Mouse (Mus musculus): ENCODE results near the gene Cdk15. TPM values are rescaled to one million over a fixed set of nuclear protein-coding genes. Genes with fewer than 3 reads are reported as not detected.

The Cdk15 gene
- polyA plus RNA-seq, 1 experiment from 2014 or later: 0.84 TPM

GRCm38 (mm10) chr1:59369320-59369685 lies 112.6 kb downstream of the Cdk15 start:
- Histone ChIP-seq H3K4me2 (ENCODE audit: low read length) (no peak overlapping the region), H3K27ac (peak overlapping the region; percentile 42; the same call in 1 of the 2 replicates), H3K27me3 (ENCODE audit: insufficient read depth, low read length) (no peaks in the 10 kb centered on the region), H3K4me3 (replicated peaks; ENCODE audit: low read depth, low read length) (no peak overlapping the region), H3K4me1 (replicated peaks; ENCODE audit: insufficient read depth, low read length) (peaks cover 8% of the 10 kb centered on the region; the same call in 1 of the 2 replicates), H3K36me3 (ENCODE audit: insufficient read depth, low read length) (no peaks in the 10 kb centered on the region), H3K9me3 (replicated peaks; ENCODE audit: low read length) (no peaks in the 10 kb centered on the region), H3K9ac (ENCODE audit: low read depth, low read length) (no peak overlapping the region)
- no peak for TF ChIP-seq CTCF (IDR thresholded peaks at IDR 0.05; ENCODE audit: low read depth)
- DNase-seq (ENCODE audit: low spot score) (no peak), ATAC-seq (replicated peaks; ENCODE audit: low FRiP score, low read depth) (no peak)
- WGBS: 55% methylated on average over 7 of the region's 7 CpGs

GRCm38 (mm10) chr1:59370355-59370950 lies 113.7 kb downstream of the Cdk15 start:
- no peak for ATAC-seq (replicated peaks; ENCODE audit: low FRiP score, low read depth)
- Histone ChIP-seq H3K4me2 (ENCODE audit: low read length) (no peak overlapping the region), H3K36me3 (ENCODE audit: insufficient read depth, low read length) (no peaks in the 10 kb centered on the region), H3K27me3 (ENCODE audit: insufficient read depth, low read length) (no peaks in the 10 kb centered on the region), H3K9ac (ENCODE audit: low read depth, low read length) (no peak overlapping the region), H3K4me1 (replicated peaks; ENCODE audit: insufficient read depth, low read length) (peaks cover 8% of the 10 kb centered on the region; the same call in 1 of the 2 replicates), H3K9me3 (replicated peaks; ENCODE audit: low read length) (no peaks in the 10 kb centered on the region), H3K27ac (no peak overlapping the region), H3K4me3 (replicated peaks; ENCODE audit: low read depth, low read length) (no peak overlapping the region)
- no peak for TF ChIP-seq CTCF (IDR thresholded peaks at IDR 0.05; ENCODE audit: low read depth)
- DNase-seq (ENCODE audit: low spot score): no peak

DNA sequence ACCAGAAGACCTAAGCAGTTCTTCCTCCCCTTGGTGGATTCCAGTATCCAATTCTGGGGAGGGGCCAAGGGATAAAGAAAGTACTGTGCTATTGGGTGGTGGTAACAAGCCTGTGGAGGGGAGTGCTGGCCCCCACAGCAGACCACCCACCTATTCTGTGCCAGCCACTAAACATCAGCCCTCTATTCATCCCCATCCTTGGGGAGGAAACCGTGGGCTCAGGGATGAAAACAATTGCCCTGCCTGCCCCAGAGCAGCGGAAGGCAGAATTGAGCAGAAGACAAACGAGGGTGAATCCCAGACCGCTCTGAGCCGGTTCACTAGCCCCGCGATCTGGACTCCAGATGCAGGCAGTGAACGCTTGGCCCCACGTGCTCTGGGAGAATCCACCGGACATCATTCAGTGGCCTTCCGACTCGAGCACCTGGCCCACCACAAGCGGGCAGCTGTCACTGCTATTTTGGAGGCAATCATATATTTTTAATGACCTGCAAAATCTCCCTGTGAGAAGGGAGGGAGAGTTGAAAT lies 119.4 kb downstream of the Cdk15 start:
- H3K27ac ChIP-seq: no peak overlapping the region
- no peak overlapping the region for H3K9ac ChIP-seq (ENCODE audit: low read depth, low read length)
- no peaks in the 10 kb centered on the region for H3K27me3 ChIP-seq (ENCODE audit: insufficient read depth, low read length)
- DNase-seq (ENCODE audit: low spot score) (peak; percentile 34), ATAC-seq (replicated peaks; ENCODE audit: low FRiP score, low read depth) (0 out of 2 replicates have a peak, but pooled peaks have one; percentile 29)
- no peaks in the 10 kb centered on the region for H3K9me3 ChIP-seq (replicated peaks; ENCODE audit: low read length)
- H3K36me3 ChIP-seq (ENCODE audit: insufficient read depth, low read length): no peaks in the 10 kb centered on the region
- no peak for TF ChIP-seq CTCF (IDR thresholded peaks at IDR 0.05; ENCODE audit: low read depth)
- 17% methylated on average over 13 of the region's 13 CpGs for WGBS
- H3K4me2 ChIP-seq (ENCODE audit: low read length): no peak overlapping the region
- 0 out of 2 replicates have a peak, but pooled peaks cover 7% of the 10 kb centered on the region for H3K4me1 ChIP-seq (replicated peaks; ENCODE audit: insufficient read depth, low read length)
- H3K4me3 ChIP-seq (replicated peaks; ENCODE audit: low read depth, low read length): no peak overlapping the region

GRCm38 (mm10) chr1:59376557-59376956 lies 119.9 kb downstream of the Cdk15 start:
- no peak overlapping the region for H3K4me3 ChIP-seq (replicated peaks; ENCODE audit: low read depth, low read length)
- no peak for TF ChIP-seq CTCF (IDR thresholded peaks at IDR 0.05; ENCODE audit: low read depth)
- no peak overlapping the region for H3K9ac ChIP-seq (ENCODE audit: low read depth, low read length)
- WGBS: 12% methylated on average over 3 of the region's 3 CpGs
- no peaks in the 10 kb centered on the region for H3K27me3 ChIP-seq (ENCODE audit: insufficient read depth, low read length)
- ATAC-seq (replicated peaks; ENCODE audit: low FRiP score, low read depth) (no peak), DNase-seq (ENCODE audit: low spot score) (no peak)
- H3K9me3 ChIP-seq (replicated peaks; ENCODE audit: low read length): no peaks in the 10 kb centered on the region
- H3K36me3 ChIP-seq (ENCODE audit: insufficient read depth, low read length): no peaks in the 10 kb centered on the region
- no peak overlapping the region for H3K4me2 ChIP-seq (ENCODE audit: low read length)
- no peak overlapping the region for H3K27ac ChIP-seq
- H3K4me1 ChIP-seq (replicated peaks; ENCODE audit: insufficient read depth, low read length): 0 out of 2 replicates have a peak, but pooled peaks cover 7% of the 10 kb centered on the region

GRCm38 (mm10) chr1:59377312-59377711 lies 120.6 kb downstream of the Cdk15 start:
- no peak overlapping the region for H3K27ac ChIP-seq
- no peak overlapping the region for H3K4me3 ChIP-seq (replicated peaks; ENCODE audit: low read depth, low read length)
- no peak for DNase-seq (ENCODE audit: low spot score)
- WGBS: 87% methylated on average over 9 of the region's 9 CpGs
- H3K4me2 ChIP-seq (ENCODE audit: low read length): no peak overlapping the region
- no peaks in the 10 kb centered on the region for H3K9me3 ChIP-seq (replicated peaks; ENCODE audit: low read length)
- ATAC-seq (replicated peaks; ENCODE audit: low FRiP score, low read depth): no peak
- no peak for TF ChIP-seq CTCF (IDR thresholded peaks at IDR 0.05; ENCODE audit: low read depth)
- H3K4me1 ChIP-seq (replicated peaks; ENCODE audit: insufficient read depth, low read length): 0 out of 2 replicates have a peak, but pooled peaks cover 7% of the 10 kb centered on the region
- H3K36me3 ChIP-seq (ENCODE audit: insufficient read depth, low read length): no peaks in the 10 kb centered on the region
- H3K9ac ChIP-seq (ENCODE audit: low read depth, low read length): no peak overlapping the region
- H3K27me3 ChIP-seq (ENCODE audit: insufficient read depth, low read length): no peaks in the 10 kb centered on the region

GRCm38 (mm10) chr1:59380926-59381325 lies 124.2 kb downstream of the Cdk15 start:
- no peak for TF ChIP-seq CTCF (IDR thresholded peaks at IDR 0.05; ENCODE audit: low read depth)
- Histone ChIP-seq H3K36me3 (ENCODE audit: insufficient read depth, low read length) (no peaks in the 10 kb centered on the region), H3K4me2 (ENCODE audit: low read length) (no peak overlapping the region), H3K4me1 (replicated peaks; ENCODE audit: insufficient read depth, low read length) (0 out of 2 replicates have a peak, but pooled peaks cover 7% of the 10 kb centered on the region), H3K4me3 (replicated peaks; ENCODE audit: low read depth, low read length) (no peak overlapping the region), H3K27me3 (ENCODE audit: insufficient read depth, low read length) (no peaks in the 10 kb centered on the region), H3K27ac (no peak overlapping the region), H3K9ac (ENCODE audit: low read depth, low read length) (no peak overlapping the region), H3K9me3 (replicated peaks; ENCODE audit: low read length) (no peaks in the 10 kb centered on the region)
- WGBS: 36% methylated on average over 10 of the region's 10 CpGs
- no peak for DNase-seq (ENCODE audit: low spot score)
- no peak for ATAC-seq (replicated peaks; ENCODE audit: low FRiP score, low read depth)
